Mouse (Mus musculus) heart, embryonic 11.5 days (tissue): ENCODE measurements around the gene Plcd3. TPM values are rescaled to one million over a fixed set of nuclear protein-coding genes. Genes with fewer than 3 reads are reported as not detected.

ENCODE experiments used
- ATAC-seq: fragments of 200-750 bp; cut with Nextera tagmentation; replicated peaks from 2 replicates; pipeline ENCODE4 v1.8.0; 2017; ENCODE audit warnings: moderate library complexity; ENCODE audit not compliant: insufficient number of reproducible peaks, low FRiP score, low TSS enrichment
- H3K27ac ChIP-seq: fragments of 300-500 bp; sonication (generic); 2 replicates; pipeline ENCODE4 v1.5.1; 2014; ENCODE audit warnings: mild to moderate bottlenecking, low read depth, low read length
- H3K27me3 ChIP-seq: fragments of 300-500 bp; sonication (generic); 2 replicates; pipeline ENCODE4 v1.6.1; 2014; ENCODE audit warnings: mild to moderate bottlenecking, low read length, mixed read lengths; ENCODE audit not compliant: control insufficient read depth, insufficient read depth
- H3K36me3 ChIP-seq: fragments of 300-500 bp; sonication (generic); 2 replicates; pipeline ENCODE4 v1.6.1; 2014; ENCODE audit warnings: mild to moderate bottlenecking, low read length, moderate library complexity, mixed read lengths; ENCODE audit not compliant: control insufficient read depth, insufficient read depth
- H3K4me1 ChIP-seq: fragments of 300-500 bp; sonication (generic); 2 replicates; pipeline ENCODE4 v1.6.1; 2014; ENCODE audit warnings: low read length; ENCODE audit not compliant: control insufficient read depth, insufficient read depth
- H3K4me2 ChIP-seq: fragments of 300-500 bp; sonication (generic); 2 replicates; pipeline ENCODE4 v1.6.1; 2014; ENCODE audit warnings: mild to moderate bottlenecking, moderate library complexity
- H3K4me3 ChIP-seq: fragments of 300-500 bp; sonication (generic); 2 replicates; pipeline ENCODE4 v1.5.1; 2014; ENCODE audit warnings: low read depth, low read length
- H3K9ac ChIP-seq: fragments of 300-500 bp; sonication (generic); 2 replicates; pipeline ENCODE4 v1.6.1; 2014; ENCODE audit warnings: mild to moderate bottlenecking, low read depth, low read length, moderate library complexity
- H3K9me3 ChIP-seq: fragments of 300-500 bp; sonication (generic); replicated peaks from 2 replicates; pipeline ENCODE4 v1.6.1; 2016; ENCODE audit warnings: low read length; ENCODE audit not compliant: control insufficient read depth
- WGBS: fragments of 180-500 bp; shearing (Covaris S2); extraction: QIAGEN DNeasy Blood & Tissue Kit; methylation state at CpG from one replicate; pipeline ENCODE4 v1.1.7; 2014; ENCODE audit not compliant: insufficient replicate concordance; 5-methylcytosine and 5-hydroxymethylcytosine counted together
- polyA plus RNA-seq: library from polyadenylated mRNA; unstranded; fragments of >200 nt; fragmentation: Nextera tagmentation; extraction: Ambion mirVana; gene quantifications from 2 replicates; pipeline ENCODE4 v1.2.1, GENCODE M21; 2014

The Plcd3 gene
- 3.0 and 3.5 TPM in 2 replicates for polyA plus RNA-seq

- Histone ChIP-seq H3K36me3 (no peaks in the 10 kb centered on the region), H3K4me2 (peak within 1 kb of the TSS; percentile 93), H3K4me3 (peak within 1 kb of the TSS; percentile 45), H3K27me3 (peaks cover 32% of the 10 kb centered on the region), H3K9me3 (no peaks in the 10 kb centered on the region), H3K4me1 (peaks cover 36% of the 10 kb centered on the region), H3K9ac (peak within 1 kb of the TSS; percentile 44), H3K27ac (peak within 1 kb of the TSS; percentile 35; the same call in 1 of the 2 replicates)
- WGBS, result 1% methylated on average over 33 of the region's 34 CpGs
- no peak; the same call in 1 of the 2 replicates for ATAC-seq
These were observed at the start of gene Plcd3, which contains the start of gene Acbd4 for GRCm38 (mm10) chr11:103101481-103101865. Gene Plcd3 (minus strand): TSS chr11:103101658. Gene Acbd4 (plus strand): TSS chr11:103101682.

- no peak for ATAC-seq
- no peaks in the 10 kb centered on the region for H3K36me3 ChIP-seq
- no peak overlapping the region for H3K4me3 ChIP-seq
- no peak overlapping the region for H3K27ac ChIP-seq
- H3K4me2 ChIP-seq, result no peak overlapping the region
- H3K4me1 ChIP-seq, result peaks cover 5% of the 10 kb centered on the region
- no peaks in the 10 kb centered on the region for H3K9me3 ChIP-seq
- 83% methylated on average over 4 of the region's 4 CpGs for WGBS
- no peaks in the 10 kb centered on the region for H3K27me3 ChIP-seq
- H3K9ac ChIP-seq, result no peak overlapping the region
These were observed 48.3 kb upstream of the Plcd3 start for GRCm38 (mm10) chr11:103149771-103150170.

GRCm38 (mm10) chr11:103147766-103148165 is 46.3 kb upstream of the Plcd3 start:
- Histone ChIP-seq H3K27me3 (no peaks in the 10 kb centered on the region), H3K9me3 (no peaks in the 10 kb centered on the region), H3K4me1 (peaks cover 16% of the 10 kb centered on the region), H3K9ac (no peak overlapping the region), H3K4me3 (no peak overlapping the region), H3K27ac (no peak overlapping the region), H3K36me3 (no peaks in the 10 kb centered on the region), H3K4me2 (no peak overlapping the region)
- WGBS, result 70% methylated on average over 4 of the region's 4 CpGs
- no peak for ATAC-seq

- WGBS, result 89% methylated on average over 4 of the region's 4 CpGs
- no peak for ATAC-seq
These were observed 44.9 kb upstream of the Plcd3 start for GRCm38 (mm10) chr11:103146386-103146785.

GRCm38 (mm10) chr11:103144309-103145285 is 43.1 kb upstream of the Plcd3 start:
- Histone ChIP-seq H3K4me3 (no peak overlapping the region), H3K9me3 (no peaks in the 10 kb centered on the region), H3K27ac (peak overlapping the region; percentile 30; the same call in 1 of the 2 replicates), H3K9ac (no peak overlapping the region), H3K36me3 (no peaks in the 10 kb centered on the region), H3K4me2 (no peak overlapping the region), H3K27me3 (no peaks in the 10 kb centered on the region), H3K4me1 (peaks cover 36% of the 10 kb centered on the region)
- WGBS, result 30% methylated on average over 12 of the region's 12 CpGs
- no peak for ATAC-seq

More at GRCm38 (mm10) chr11:103146386-103146785, 44.9 kb upstream of the Plcd3 start:
- H3K9ac ChIP-seq, result no peak overlapping the region
- no peak overlapping the region for H3K4me2 ChIP-seq
- H3K4me1 ChIP-seq, result peaks cover 30% of the 10 kb centered on the region
- H3K27ac ChIP-seq, result no peak overlapping the region
- H3K4me3 ChIP-seq, result no peak overlapping the region
- no peaks in the 10 kb centered on the region for H3K36me3 ChIP-seq
- no peaks in the 10 kb centered on the region for H3K9me3 ChIP-seq
- H3K27me3 ChIP-seq, result no peaks in the 10 kb centered on the region

- Histone ChIP-seq H3K27ac (peak overlapping the region; percentile 82), H3K4me3 (no peak overlapping the region), H3K9ac (peak overlapping the region; percentile 56; the same call in 1 of the 2 replicates), H3K4me1 (peaks cover 36% of the 10 kb centered on the region), H3K9me3 (no peaks in the 10 kb centered on the region), H3K4me2 (peak overlapping the region; percentile 50), H3K36me3 (0 out of 2 replicates have a peak, but pooled peaks cover 8% of the 10 kb centered on the region), H3K27me3 (no peaks in the 10 kb centered on the region)
- 29% methylated on average over 8 of the region's 8 CpGs for WGBS
- ATAC-seq, result peak; percentile 56
These were observed 41.2 kb upstream of the Plcd3 start for GRCm38 (mm10) chr11:103142441-103143182.

- Histone ChIP-seq H3K4me3 (no peak overlapping the region), H3K27me3 (no peaks in the 10 kb centered on the region), H3K9me3 (no peaks in the 10 kb centered on the region), H3K9ac (peak overlapping the region; percentile 49; the same call in 1 of the 2 replicates), H3K36me3 (0 out of 2 replicates have a peak, but pooled peaks cover 8% of the 10 kb centered on the region), H3K4me2 (no peak overlapping the region), H3K4me1 (peaks cover 36% of the 10 kb centered on the region), H3K27ac (peak overlapping the region; percentile 82)
- ATAC-seq, result no peak
- WGBS, result 10% methylated on average over 1 of the region's 1 CpGs
These were observed 40.4 kb upstream of the Plcd3 start for GRCm38 (mm10) chr11:103141944-103142255.
